Mouse (Mus musculus) liver, adult (tissue): ENCODE measurements around the gene Ccdc34.

ENCODE experiments used
- GATA4 ChIP-seq: IDR thresholded peaks from 2 replicates; pipeline ENCODE4 v1.6.1; 2014; ENCODE audit warnings: mild to moderate bottlenecking, low read length; ENCODE audit not compliant: insufficient replicate concordance

The Ccdc34 gene

GRCm38 (mm10) chr2:110131573-110131972, 114.0 kb downstream of the Ccdc34 start:
- no peak for TF ChIP-seq GATA4

DNA sequence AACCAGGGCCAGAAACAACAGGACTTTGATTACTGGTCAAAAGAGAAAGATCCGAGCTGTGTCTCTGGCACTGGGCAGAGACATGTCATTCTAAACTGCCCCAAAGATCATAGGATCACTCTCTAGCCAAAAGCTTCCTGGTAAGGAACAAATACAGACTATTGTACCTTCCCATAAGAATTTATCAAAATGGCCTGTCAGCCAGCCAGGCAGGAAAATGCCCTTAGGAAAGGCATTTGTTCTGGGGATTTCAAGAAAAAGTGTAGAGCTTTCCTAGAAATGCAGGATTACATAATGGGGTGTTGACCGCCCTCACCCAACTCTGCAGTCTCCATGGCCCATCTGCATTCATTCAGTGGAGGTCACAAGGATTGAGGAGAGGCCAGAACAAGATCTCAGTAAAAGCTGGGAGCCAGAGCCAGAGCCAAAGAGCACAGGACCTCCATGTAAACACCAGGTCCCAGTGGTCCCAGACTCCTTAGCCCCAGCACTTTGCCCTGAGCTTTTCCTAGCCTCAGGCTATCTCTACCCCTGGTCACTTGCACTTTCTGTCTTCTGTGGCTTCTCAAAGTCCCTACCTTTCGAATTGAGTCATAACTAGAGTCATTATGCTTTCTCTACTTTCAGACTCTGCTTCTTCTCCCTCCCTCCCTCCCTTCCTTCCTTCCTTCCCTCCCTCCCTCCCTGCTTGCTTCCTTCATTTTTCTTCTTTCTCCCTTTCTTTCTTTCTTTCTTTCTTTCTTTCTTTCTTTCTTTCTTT, 115.9 kb downstream of the Ccdc34 start:
- no peak for TF ChIP-seq GATA4

GRCm38 (mm10) chr2:110134765-110135594, 117.4 kb downstream of the Ccdc34 start:
- TF ChIP-seq GATA4 = no peak

- no peak for TF ChIP-seq GATA4
Observed at GRCm38 (mm10) chr2:110137291-110137690, 119.7 kb downstream of the Ccdc34 start.

DNA sequence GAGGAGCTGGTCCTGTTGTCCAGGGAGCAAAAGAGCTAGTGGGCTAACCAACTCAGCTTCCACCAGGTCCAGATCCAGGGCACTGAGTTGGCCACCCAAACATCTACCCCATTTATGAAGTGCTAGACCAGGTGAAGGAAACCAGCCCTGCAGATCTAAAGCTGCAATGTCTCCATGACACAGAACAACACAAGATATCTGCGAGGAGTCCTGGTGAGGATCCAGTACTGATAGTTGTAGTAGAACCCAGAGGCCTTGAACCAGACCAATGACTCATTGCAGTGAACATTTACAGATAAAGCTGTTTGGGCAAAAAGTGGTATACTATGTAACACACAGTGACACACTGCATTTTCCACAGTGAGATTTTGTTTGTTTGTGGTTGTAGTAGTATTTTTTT, 120.5 kb downstream of the Ccdc34 start:
- TF ChIP-seq GATA4 = no peak

DNA sequence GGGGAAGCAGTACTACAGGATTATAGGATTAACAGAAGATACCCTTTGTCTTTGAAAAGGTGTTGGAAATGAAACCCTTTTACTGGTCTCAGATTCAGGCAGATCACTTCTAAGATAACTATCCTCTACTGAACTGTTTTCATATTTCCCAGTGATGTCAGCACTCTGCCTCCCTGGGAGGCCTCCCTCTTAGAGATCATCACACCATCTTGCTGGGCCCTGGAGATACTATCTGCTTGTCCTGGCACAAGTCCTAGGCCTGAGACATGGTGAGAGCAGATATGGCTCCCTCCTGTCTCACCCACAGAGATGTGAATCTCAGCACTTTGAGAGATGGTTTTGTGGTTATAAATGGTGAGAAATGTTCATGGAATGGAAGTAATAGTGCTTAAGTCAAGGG, 131.6 kb downstream of the Ccdc34 start:
- no peak for TF ChIP-seq GATA4

GRCm38 (mm10) chr2:110156321-110156720, 138.7 kb downstream of the Ccdc34 start:
- TF ChIP-seq GATA4 = no peak

DNA sequence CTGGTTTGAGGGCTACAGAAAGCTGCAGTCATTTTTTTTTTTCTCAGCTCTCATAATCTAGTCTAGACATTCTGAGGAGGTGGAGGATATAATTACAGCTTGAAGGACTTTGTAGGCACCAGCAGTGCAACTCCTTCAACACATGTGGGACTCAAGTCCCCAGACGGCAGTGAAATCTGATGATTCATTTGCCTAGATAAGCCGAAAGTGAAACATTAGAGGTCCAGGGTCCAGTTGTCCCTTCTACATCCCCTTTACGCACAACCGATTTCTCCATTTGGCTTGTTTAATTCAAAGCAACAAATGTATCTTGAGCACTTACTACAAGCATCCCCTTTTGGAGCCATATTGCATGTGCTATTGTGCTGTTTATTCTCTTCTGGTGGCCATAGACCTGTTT, 147.4 kb downstream of the Ccdc34 start:
- no peak for TF ChIP-seq GATA4

GRCm38 (mm10) chr2:110167694-110168093, 150.1 kb downstream of the Ccdc34 start:
- no peak for TF ChIP-seq GATA4

DNA sequence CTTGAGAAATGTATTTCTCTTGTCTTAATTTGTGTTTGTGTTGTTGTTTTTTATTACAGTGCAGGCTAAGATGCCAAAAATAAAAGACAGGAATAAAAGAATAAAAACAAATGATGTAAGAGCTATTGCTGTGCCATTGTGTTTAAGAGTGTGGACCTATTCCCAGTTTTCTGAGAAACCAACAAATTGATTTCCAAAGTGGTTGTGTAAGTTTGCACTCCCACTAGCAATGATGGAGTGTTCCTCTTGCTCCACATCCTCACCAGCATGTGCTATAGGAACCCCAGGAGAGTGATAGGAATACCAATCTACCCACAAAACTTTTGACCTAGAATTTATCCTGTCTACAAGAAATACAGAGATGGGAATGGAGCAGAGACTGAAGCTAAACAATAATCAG, 150.7 kb downstream of the Ccdc34 start:
- TF ChIP-seq GATA4 = no peak

GRCm38 (mm10) chr2:110172456-110172855, 154.8 kb downstream of the Ccdc34 start:
- no peak for TF ChIP-seq GATA4

DNA sequence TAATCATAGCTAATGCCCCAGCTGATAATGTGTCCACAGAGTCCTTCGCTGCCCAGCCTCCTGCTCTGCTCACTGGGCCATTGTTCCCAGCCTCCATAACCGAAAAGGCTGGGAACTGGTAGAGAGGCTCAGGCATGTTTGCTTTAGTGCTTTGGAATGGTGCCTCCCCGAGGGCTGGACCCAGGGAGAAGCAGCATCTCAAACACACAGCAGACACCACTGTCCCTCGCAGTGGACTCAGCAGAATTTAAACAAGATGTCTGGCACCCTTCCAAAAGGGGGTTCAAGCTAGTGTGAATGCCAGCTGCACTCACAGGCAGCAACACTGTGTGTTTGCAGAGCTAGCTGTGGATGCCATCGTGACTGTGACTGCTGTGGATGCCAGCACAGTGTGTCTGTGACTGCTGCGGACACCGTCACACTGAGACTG, 156.2 kb downstream of the Ccdc34 start:
- no peak for TF ChIP-seq GATA4

- no peak for TF ChIP-seq GATA4
Observed at GRCm38 (mm10) chr2:110176761-110177400, 159.3 kb downstream of the Ccdc34 start.

DNA sequence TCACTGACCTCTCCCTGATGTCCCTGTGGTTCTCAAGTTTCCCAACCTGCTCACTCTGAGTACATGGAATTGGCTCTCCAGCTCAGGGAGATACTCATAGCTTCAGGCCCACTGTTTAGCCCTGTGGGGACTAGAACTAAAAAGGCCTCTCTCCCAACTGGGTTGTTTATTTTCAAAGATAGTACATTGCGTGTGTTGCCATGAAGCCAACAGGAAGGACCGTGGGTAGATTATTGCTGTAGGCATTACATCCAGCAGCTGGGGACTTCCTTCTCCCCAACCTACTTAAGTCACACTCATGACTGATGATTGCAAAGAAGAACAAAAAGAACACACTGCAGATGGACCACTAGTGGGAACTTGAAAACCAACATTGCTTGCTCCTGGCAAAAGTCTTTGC, 159.8 kb downstream of the Ccdc34 start:
- no peak for TF ChIP-seq GATA4

- TF ChIP-seq GATA4 = no peak
Observed at GRCm38 (mm10) chr2:110177879-110178278, 160.3 kb downstream of the Ccdc34 start.
